Mouse (Mus musculus) embryonic facial prominence, embryonic 13.5 days (tissue): ENCODE measurements at regions not wholly inside any gene's neighbourhood (a gene's known extent, or its start where the extent isn't known, plus 50 kb on each side); places are given as distances from the start of the nearest gene placed in this dataset.

Experiments
- ATAC-seq: fragments of 200-750 bp; cut with Nextera tagmentation; 2 replicates; pipeline ENCODE4 v1.8.0; 2017; ENCODE audit warnings: low read depth; ENCODE audit not compliant: insufficient number of reproducible peaks, insufficient read depth, low FRiP score, low TSS enrichment
- H3K27ac ChIP-seq: fragments of 300-500 bp; sonication (generic); 2 replicates; pipeline ENCODE4 v1.5.1; 2015; ENCODE audit warnings: moderate library complexity, mild to moderate bottlenecking, inconsistent platforms
- H3K27me3 ChIP-seq: fragments of 300-500 bp; sonication (generic); 2 replicates; pipeline ENCODE4 v1.6.1; 2015; ENCODE audit warnings: mild to moderate bottlenecking, inconsistent platforms
- H3K36me3 ChIP-seq: fragments of 300-500 bp; sonication (generic); 2 replicates; pipeline ENCODE4 v1.6.1; 2015; ENCODE audit warnings: mild to moderate bottlenecking, inconsistent platforms
- H3K4me1 ChIP-seq: fragments of 300-500 bp; sonication (generic); 2 replicates; pipeline ENCODE4 v1.6.1; 2015; ENCODE audit warnings: inconsistent platforms
- H3K4me2 ChIP-seq: fragments of 300-500 bp; sonication (generic); 2 replicates; pipeline ENCODE4 v1.6.1; 2015; ENCODE audit warnings: moderate library complexity, mild to moderate bottlenecking, inconsistent platforms
- H3K4me3 ChIP-seq: fragments of 300-500 bp; sonication (generic); 2 replicates; pipeline ENCODE4 v1.5.1; 2015; ENCODE audit warnings: mild to moderate bottlenecking, inconsistent platforms
- H3K9ac ChIP-seq: fragments of 300-500 bp; sonication (generic); 2 replicates; pipeline ENCODE4 v1.6.1; 2015; ENCODE audit warnings: mild to moderate bottlenecking, inconsistent platforms
- H3K9me3 ChIP-seq: fragments of 300-500 bp; sonication (generic); 2 replicates; pipeline ENCODE4 v1.6.1; 2016; ENCODE audit warnings: inconsistent platforms
- WGBS: fragments of 180-500 bp; shearing (Covaris S2); methylation state at CpG from one replicate; pipeline ENCODE4 v1.1.7; 2015; ENCODE audit warnings: mixed read lengths; 5-methylcytosine and 5-hydroxymethylcytosine counted together

GRCm38 (mm10) chr13:114237391-114237790, 150.7 kb downstream of the Ndufs4 start:
- H3K27me3 ChIP-seq, result no peaks in the 10 kb centered on the region
- H3K4me1 ChIP-seq, result no peaks in the 10 kb centered on the region
- no peaks in the 10 kb centered on the region for H3K36me3 ChIP-seq
- H3K9me3 ChIP-seq, result no peaks in the 10 kb centered on the region
- H3K4me2 ChIP-seq, result no peak overlapping the region
- H3K9ac ChIP-seq, result no peak overlapping the region
- no peak for ATAC-seq
- H3K4me3 ChIP-seq, result no peak overlapping the region
- H3K27ac ChIP-seq, result no peak overlapping the region
- WGBS, result 83% methylated on average over 8 of the region's 8 CpGs

GRCm38 (mm10) chr13:114235892-114236291, 152.2 kb downstream of the Ndufs4 start:
- Histone ChIP-seq H3K4me3 (no peak overlapping the region), H3K27ac (no peak overlapping the region), H3K9ac (no peak overlapping the region), H3K4me2 (no peak overlapping the region), H3K9me3 (no peaks in the 10 kb centered on the region), H3K4me1 (no peaks in the 10 kb centered on the region), H3K27me3 (no peaks in the 10 kb centered on the region), H3K36me3 (no peaks in the 10 kb centered on the region)
- 80% methylated on average over 4 of the region's 4 CpGs for WGBS
- no peak for ATAC-seq

DNA sequence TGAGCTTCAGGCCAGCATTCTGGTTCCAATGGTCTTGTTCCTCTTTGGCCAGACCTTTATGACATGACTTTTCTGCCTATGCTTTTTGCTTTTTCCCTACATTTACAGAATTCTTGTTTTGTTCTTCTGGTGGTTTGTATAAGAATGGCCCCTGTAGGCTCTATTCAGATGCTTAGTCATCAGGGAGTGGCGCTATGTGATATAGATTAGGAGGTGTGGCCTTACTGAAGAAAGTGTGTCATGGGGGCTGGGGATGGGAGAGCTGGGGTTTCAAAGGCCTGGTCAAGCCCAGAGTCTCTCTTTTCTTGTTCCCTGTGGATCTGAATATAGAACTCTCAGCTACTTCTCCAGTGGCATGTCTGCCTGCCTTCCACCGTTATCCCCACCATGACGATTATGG, 155.9 kb downstream of the Ndufs4 start:
- Histone ChIP-seq H3K27me3 (no peaks in the 10 kb centered on the region), H3K4me1 (no peaks in the 10 kb centered on the region), H3K9me3 (no peaks in the 10 kb centered on the region), H3K27ac (no peak overlapping the region), H3K9ac (no peak overlapping the region), H3K36me3 (no peaks in the 10 kb centered on the region), H3K4me2 (no peak overlapping the region), H3K4me3 (no peak overlapping the region)
- ATAC-seq, result no peak
- WGBS, result 72% methylated on average over 3 of the region's 3 CpGs

DNA sequence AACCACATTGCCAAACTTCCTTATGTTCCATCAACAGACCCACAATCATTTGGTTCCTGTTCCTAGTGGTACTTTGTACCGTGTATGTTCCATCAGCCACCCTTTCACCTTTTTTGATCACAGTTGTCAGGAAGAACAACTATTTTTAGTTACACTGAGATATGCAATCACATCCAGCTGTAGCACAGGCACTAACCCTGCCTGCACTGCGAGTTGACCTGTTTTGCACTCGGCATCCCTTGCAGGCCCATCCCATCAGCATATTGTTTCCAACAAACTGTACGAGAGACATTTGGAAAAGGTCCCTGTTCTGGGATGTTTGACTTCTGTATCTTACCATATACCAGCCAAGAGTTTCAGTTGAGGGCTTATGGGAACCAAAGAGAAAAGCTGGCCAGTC, 157.5 kb downstream of the Ndufs4 start:
- Histone ChIP-seq H3K4me1 (no peaks in the 10 kb centered on the region), H3K4me2 (no peak overlapping the region), H3K36me3 (no peaks in the 10 kb centered on the region), H3K9ac (no peak overlapping the region), H3K27ac (no peak overlapping the region), H3K27me3 (no peaks in the 10 kb centered on the region), H3K9me3 (no peaks in the 10 kb centered on the region), H3K4me3 (no peak overlapping the region)
- ATAC-seq, result no peak
- WGBS, result 76% methylated on average over 4 of the region's 4 CpGs

- Histone ChIP-seq H3K4me3 (no peak overlapping the region), H3K36me3 (no peaks in the 10 kb centered on the region), H3K9ac (no peak overlapping the region), H3K4me2 (no peak overlapping the region), H3K9me3 (no peaks in the 10 kb centered on the region), H3K27ac (no peak overlapping the region), H3K4me1 (no peaks in the 10 kb centered on the region), H3K27me3 (no peaks in the 10 kb centered on the region)
- no peak for ATAC-seq
- 80% methylated on average over 4 of the region's 4 CpGs for WGBS
Measured at GRCm38 (mm10) chr13:114227046-114227445, 161.0 kb downstream of the Ndufs4 start.

- Histone ChIP-seq H3K9ac (no peak overlapping the region), H3K4me3 (no peak overlapping the region), H3K4me2 (no peak overlapping the region), H3K9me3 (no peaks in the 10 kb centered on the region), H3K36me3 (no peaks in the 10 kb centered on the region), H3K27ac (no peak overlapping the region), H3K4me1 (no peaks in the 10 kb centered on the region), H3K27me3 (no peaks in the 10 kb centered on the region)
- WGBS, result 54% methylated on average over 7 of the region's 7 CpGs
- ATAC-seq, result no peak
Measured at GRCm38 (mm10) chr13:114226291-114226925, 161.7 kb downstream of the Ndufs4 start.

DNA sequence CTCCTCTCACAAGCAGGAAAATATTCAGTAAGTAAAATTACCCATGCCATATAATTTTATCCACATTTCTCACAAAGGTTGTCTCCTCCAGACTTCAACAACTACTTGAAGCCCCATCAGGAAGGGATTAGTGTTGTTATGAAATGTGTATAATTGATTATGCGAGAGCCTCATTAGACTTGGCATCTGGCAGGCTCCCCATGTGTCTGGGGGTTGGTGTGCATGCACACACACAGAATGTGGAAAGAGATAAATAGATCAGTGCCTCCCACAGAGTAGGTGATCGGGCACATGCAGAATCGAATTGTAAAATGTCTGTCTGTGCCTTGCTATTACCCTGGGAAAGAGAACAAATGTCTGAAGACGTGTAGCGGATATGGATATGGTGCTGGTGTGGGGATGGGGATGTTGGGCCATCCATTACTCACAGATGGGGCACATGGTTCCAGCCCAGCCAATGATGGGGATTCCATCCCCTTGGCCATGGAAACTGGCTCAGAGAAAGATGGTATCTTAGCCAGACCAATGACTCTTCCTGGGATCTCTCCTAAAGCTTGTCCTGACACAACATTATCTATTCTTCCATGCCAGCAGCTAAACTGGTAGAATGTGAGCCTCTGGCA, 168.1 kb downstream of the Ndufs4 start:
- H3K27ac ChIP-seq, result no peak overlapping the region
- no peaks in the 10 kb centered on the region for H3K9me3 ChIP-seq
- no peak overlapping the region for H3K4me3 ChIP-seq
- peak overlapping the region; percentile 26; the same call in 1 of the 2 replicates for H3K4me2 ChIP-seq
- 55% methylated on average over 5 of the region's 5 CpGs for WGBS
- ATAC-seq, result no peak
- H3K27me3 ChIP-seq, result no peaks in the 10 kb centered on the region
- H3K36me3 ChIP-seq, result no peaks in the 10 kb centered on the region
- peaks cover 7% of the 10 kb centered on the region for H3K4me1 ChIP-seq
- no peak overlapping the region for H3K9ac ChIP-seq

GRCm38 (mm10) chr13:114215044-114215443, 173.0 kb downstream of the Ndufs4 start:
- Histone ChIP-seq H3K4me3 (no peak overlapping the region), H3K36me3 (no peaks in the 10 kb centered on the region), H3K27me3 (no peaks in the 10 kb centered on the region), H3K9ac (no peak overlapping the region), H3K9me3 (no peaks in the 10 kb centered on the region), H3K4me2 (no peak overlapping the region), H3K4me1 (peaks cover 7% of the 10 kb centered on the region), H3K27ac (no peak overlapping the region)
- 85% methylated on average over 4 of the region's 4 CpGs for WGBS
- no peak for ATAC-seq
